Mouse (Mus musculus) midbrain, embryonic 10.5 days (tissue): Measurements from ENCODE around the gene 2700097O09Rik. TPM values are rescaled to one million over a fixed set of nuclear protein-coding genes. Genes with fewer than 3 reads are reported as not detected.

Source experiments
- DNase-seq: peaks from one replicate; pipeline ENCODE4 v3.0.0-alpha.2; 2017; ENCODE audit warnings: low spot score
- H3K27ac ChIP-seq: fragments of 300-500 bp; sonication (generic); replicated peaks from 2 replicates; pipeline ENCODE4 v1.5.1; 2016; ENCODE audit warnings: mild to moderate bottlenecking
- H3K27me3 ChIP-seq: fragments of 300-500 bp; sonication (generic); 2 replicates; pipeline ENCODE4 v1.6.1; 2016; ENCODE audit warnings: low read depth, mild to moderate bottlenecking; ENCODE audit not compliant: poor library complexity, severe bottlenecking
- H3K36me3 ChIP-seq: fragments of 300-500 bp; sonication (generic); 2 replicates; pipeline ENCODE4 v1.6.1; 2016; ENCODE audit warnings: mild to moderate bottlenecking, moderate library complexity
- H3K4me1 ChIP-seq: fragments of 300-500 bp; sonication (generic); 2 replicates; pipeline ENCODE4 v1.6.1; 2016
- H3K4me3 ChIP-seq: fragments of 300-500 bp; sonication (generic); 2 replicates; pipeline ENCODE4 v1.5.1; 2016; ENCODE audit warnings: mild to moderate bottlenecking, moderate library complexity
- H3K9me3 ChIP-seq: fragments of 300-500 bp; sonication (generic); replicated peaks from 2 replicates; pipeline ENCODE4 v1.6.1; 2016; ENCODE audit warnings: mild to moderate bottlenecking
- WGBS: fragments of 180-500 bp; shearing (Covaris S2); methylation state at CpG from one replicate; pipeline ENCODE4 v1.1.7; 2016; 5-methylcytosine and 5-hydroxymethylcytosine counted together
- polyA plus RNA-seq: library from polyadenylated mRNA; unstranded; fragments of >200 nt; fragmentation: Nextera tagmentation; extraction: Ambion mirVana; gene quantifications from 2 replicates; pipeline ENCODE4 v1.2.1, GENCODE M21; 2016

2700097O09Rik gene
- polyA plus RNA-seq, 1 experiment from 2014 or later, result 47.0 TPM

DNA sequence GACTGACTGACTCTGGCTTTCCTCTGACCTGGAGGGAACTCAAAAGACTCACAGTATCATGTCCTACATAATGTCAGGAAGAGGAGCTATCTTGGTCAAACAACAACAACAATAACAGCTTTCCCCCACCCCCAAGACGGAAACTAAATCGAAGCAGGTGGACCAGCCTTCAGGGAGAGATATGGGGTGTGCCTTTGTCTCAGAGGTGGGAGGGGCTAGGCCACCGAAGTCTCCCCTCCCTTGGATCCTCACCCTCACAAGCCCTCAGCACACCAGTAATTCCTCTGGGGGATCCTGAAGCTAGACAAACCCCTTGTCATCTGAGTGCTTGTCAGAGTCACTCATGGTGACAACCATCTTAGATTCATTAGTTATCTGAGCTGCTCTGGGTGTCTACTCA lies 20.1 kb downstream of the 2700097O09Rik start:
- Histone ChIP-seq H3K9me3 (no peaks in the 10 kb centered on the region), H3K27ac (no peak overlapping the region), H3K27me3 (no peaks in the 10 kb centered on the region), H3K4me3 (no peak overlapping the region), H3K36me3 (peaks cover 15% of the 10 kb centered on the region), H3K4me1 (no peaks in the 10 kb centered on the region)
- DNase-seq, result no peak
- WGBS, result 84% methylated on average over 3 of the region's 3 CpGs

GRCm38 (mm10) chr12:55058865-55059615 lies 20.9 kb downstream of the 2700097O09Rik start:
- Histone ChIP-seq H3K4me1 (no peaks in the 10 kb centered on the region), H3K27me3 (no peaks in the 10 kb centered on the region), H3K27ac (no peak overlapping the region), H3K36me3 (peaks cover 15% of the 10 kb centered on the region), H3K9me3 (no peaks in the 10 kb centered on the region), H3K4me3 (no peak overlapping the region)
- no peak for DNase-seq
- 84% methylated on average over 6 of the region's 6 CpGs for WGBS

DNA sequence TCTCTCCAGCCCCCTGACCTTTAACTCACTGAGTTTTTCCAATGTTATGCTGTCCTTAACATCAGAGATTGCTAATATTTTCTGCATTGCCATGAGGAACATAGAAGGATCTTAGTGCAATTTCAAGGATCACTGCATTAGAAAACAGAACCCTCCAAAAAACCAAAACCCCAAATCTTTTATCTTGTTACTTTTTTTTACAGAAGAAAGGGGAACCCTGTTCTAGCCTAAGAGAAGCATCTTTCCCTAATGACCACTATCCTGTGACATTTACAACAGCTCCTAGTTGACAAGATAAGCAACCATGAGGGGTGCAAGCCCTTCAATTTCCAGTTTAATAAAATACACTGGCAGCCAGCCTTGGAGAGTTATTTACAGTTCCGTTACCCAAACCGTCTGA lies 23.2 kb downstream of the 2700097O09Rik start:
- no peak overlapping the region for H3K27ac ChIP-seq
- peaks cover 18% of the 10 kb centered on the region for H3K36me3 ChIP-seq
- H3K4me3 ChIP-seq, result no peak overlapping the region
- no peaks in the 10 kb centered on the region for H3K4me1 ChIP-seq
- H3K27me3 ChIP-seq, result no peaks in the 10 kb centered on the region
- H3K9me3 ChIP-seq, result no peaks in the 10 kb centered on the region
- 91% methylated on average over 2 of the region's 2 CpGs for WGBS
- no peak for DNase-seq

DNA sequence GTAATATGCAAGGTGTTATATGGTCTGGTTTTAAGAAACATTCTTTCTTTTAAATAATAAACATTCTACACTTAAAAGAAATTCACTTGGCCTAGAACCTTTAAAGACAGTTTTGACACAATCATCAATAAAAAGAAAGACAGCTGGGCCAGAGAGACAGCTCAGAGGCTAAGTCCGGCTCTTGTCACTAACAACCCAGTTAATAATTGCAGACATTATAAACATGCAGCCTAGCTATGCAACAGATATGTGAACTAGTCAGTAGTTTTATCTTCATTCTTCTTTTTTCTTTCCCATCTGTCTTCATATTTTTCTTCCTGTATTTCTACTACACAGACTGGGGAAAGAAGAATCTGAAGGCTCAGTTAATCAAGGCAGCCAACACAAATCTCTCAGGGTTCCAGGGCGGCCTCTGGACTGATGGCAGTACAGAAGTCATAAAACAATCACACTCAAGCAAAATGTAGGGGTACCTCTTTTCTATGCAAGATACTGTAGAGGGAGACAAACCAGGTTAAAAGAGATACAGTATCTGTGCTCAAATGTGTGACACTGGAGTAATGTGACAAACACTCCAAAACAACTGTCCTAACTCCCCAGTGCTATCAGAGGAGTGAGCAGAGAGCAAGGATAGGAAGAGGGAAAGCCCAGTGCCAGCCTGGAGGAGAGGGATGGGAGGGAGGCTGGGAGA lies 25.2 kb downstream of the 2700097O09Rik start:
- H3K27ac ChIP-seq, result no peak overlapping the region
- no peaks in the 10 kb centered on the region for H3K27me3 ChIP-seq
- DNase-seq, result no peak
- no peak overlapping the region for H3K4me3 ChIP-seq
- 92% methylated on average over 2 of the region's 2 CpGs for WGBS
- H3K4me1 ChIP-seq, result no peaks in the 10 kb centered on the region
- H3K36me3 ChIP-seq, result peaks cover 14% of the 10 kb centered on the region
- no peaks in the 10 kb centered on the region for H3K9me3 ChIP-seq

DNA sequence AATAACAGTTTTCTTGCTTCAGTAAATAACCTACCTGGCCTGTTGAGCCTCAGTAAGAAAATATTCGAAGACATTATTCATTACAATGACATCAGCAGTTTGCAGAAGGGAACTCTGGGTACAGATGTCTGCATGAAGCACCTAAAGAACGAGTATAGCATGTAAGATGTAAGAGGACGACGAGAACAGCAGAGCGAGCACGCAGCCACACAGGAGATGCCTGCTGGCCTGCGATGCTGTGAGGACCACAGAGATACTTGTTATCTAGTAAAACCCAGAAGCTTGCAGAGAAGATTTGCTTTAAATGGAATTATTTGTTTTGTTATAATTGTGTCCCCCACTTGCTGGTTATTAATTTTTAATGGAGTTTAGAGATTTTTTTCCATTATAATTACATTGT lies 26.6 kb downstream of the 2700097O09Rik start:
- 90% methylated on average over 7 of the region's 7 CpGs for WGBS
- H3K27me3 ChIP-seq, result no peaks in the 10 kb centered on the region
- no peak overlapping the region for H3K27ac ChIP-seq
- DNase-seq, result no peak
- no peak overlapping the region for H3K4me3 ChIP-seq
- peaks cover 8% of the 10 kb centered on the region for H3K36me3 ChIP-seq
- no peaks in the 10 kb centered on the region for H3K9me3 ChIP-seq
- H3K4me1 ChIP-seq, result no peaks in the 10 kb centered on the region

- WGBS, result 91% methylated on average over 8 of the region's 8 CpGs
- Histone ChIP-seq H3K36me3 (peaks cover 22% of the 10 kb centered on the region), H3K4me3 (no peak overlapping the region), H3K27ac (no peak overlapping the region), H3K9me3 (no peaks in the 10 kb centered on the region), H3K27me3 (no peaks in the 10 kb centered on the region), H3K4me1 (no peaks in the 10 kb centered on the region)
- DNase-seq, result no peak
Measured at GRCm38 (mm10) chr12:55051210-55052173, 28.4 kb downstream of the 2700097O09Rik start.

DNA sequence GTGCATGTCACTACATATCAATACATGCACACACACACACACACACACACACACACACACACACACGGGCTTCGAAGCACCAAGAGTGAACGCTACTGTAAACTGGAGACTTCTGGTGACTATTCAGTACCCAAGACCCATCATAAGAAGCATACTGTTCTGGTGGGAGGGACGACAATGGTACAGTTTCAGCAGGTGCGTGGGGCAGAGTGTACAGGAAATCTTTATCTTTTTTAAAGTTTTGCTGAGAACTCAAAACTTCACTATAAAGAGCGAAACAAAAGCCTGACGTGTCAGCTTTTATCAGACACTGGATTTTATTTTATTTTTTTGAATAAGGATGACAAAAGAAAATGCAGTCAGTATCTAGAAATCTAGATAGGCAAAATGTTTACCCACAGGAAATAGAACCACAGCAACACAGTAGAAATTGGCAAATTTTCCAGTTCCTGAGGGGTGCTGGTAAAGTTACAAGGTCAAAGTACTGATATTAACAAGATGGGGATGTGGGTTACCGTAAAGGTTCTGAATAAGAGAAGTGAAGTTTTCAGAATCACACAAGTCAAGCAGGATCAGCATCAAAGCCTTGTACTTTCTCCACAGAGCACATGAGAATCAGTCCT lies 30.1 kb downstream of the 2700097O09Rik start:
- WGBS, result 95% methylated on average over 8 of the region's 8 CpGs
- H3K36me3 ChIP-seq, result peaks cover 36% of the 10 kb centered on the region
- no peaks in the 10 kb centered on the region for H3K27me3 ChIP-seq
- H3K4me1 ChIP-seq, result no peaks in the 10 kb centered on the region
- no peak overlapping the region for H3K4me3 ChIP-seq
- no peaks in the 10 kb centered on the region for H3K9me3 ChIP-seq
- H3K27ac ChIP-seq, result no peak overlapping the region
- no peak for DNase-seq

DNA sequence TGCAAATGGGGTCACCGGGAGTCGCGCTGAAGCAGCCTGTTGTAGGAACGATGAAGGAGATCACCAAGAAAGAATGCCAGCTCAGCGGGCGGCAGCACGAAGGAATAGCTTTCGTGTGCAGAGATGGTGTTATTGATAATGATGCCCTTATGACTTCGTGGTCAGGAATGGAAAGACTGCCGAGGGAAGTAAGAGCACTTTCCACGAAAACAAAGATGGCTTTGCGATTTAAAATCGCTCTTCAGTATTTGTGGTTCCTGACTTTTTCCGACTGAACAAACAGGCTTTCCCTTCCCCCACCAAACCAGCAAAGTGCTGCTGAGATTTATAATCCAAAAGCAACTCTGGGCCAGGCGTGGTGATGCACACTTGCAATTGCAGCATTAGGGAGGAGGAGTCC lies 38.9 kb downstream of the 2700097O09Rik start:
- no peak overlapping the region for H3K27ac ChIP-seq
- H3K36me3 ChIP-seq, result peaks cover 20% of the 10 kb centered on the region
- WGBS, result 81% methylated on average over 15 of the region's 15 CpGs
- no peaks in the 10 kb centered on the region for H3K27me3 ChIP-seq
- no peaks in the 10 kb centered on the region for H3K4me1 ChIP-seq
- DNase-seq, result no peak
- no peaks in the 10 kb centered on the region for H3K9me3 ChIP-seq
- H3K4me3 ChIP-seq, result no peak overlapping the region

DNA sequence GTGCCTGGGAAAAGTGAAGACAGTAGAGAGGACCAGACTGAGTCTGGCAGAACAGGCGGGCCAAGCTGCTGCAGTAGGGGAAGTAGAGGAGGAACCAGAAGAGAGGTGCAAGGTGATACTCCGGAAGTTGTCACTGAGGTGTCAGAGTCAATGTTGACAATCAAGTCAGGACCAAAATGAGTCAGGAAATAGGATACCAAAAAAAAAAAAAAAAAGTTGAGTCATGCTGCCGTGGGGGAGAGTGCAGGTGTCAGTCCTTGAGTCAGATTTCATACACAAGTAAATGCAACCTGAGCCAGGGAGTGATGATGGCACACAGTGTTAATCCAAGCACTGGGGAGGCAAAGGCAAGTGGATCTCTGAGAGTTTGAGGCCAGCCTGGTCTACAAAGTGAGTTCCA lies 52.8 kb downstream of the 2700097O09Rik start:
- DNase-seq, result no peak
- Histone ChIP-seq H3K27me3 (no peaks in the 10 kb centered on the region), H3K4me1 (no peaks in the 10 kb centered on the region), H3K9me3 (no peaks in the 10 kb centered on the region), H3K4me3 (no peak overlapping the region), H3K27ac (no peak overlapping the region), H3K36me3 (no peaks in the 10 kb centered on the region)
- 66% methylated on average over 3 of the region's 3 CpGs for WGBS

DNA sequence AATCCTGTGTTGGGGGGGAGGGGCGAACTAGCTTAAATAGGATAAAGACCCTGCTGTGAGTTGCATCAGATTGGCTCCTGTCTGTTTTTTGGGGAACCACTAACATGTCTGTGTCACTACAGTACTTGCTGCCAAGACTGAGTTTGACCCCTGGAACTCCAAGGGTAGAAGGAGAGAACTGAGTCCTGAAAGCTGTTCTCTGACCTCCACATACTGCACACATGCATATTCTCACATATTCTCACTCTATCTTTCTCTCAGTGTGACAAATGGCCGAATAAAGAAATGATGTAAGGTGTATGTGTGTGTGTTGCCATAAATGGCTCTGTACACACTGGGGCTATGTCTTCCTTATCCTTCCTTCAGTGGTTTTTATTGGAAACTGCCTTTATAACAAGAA lies 56.6 kb downstream of the 2700097O09Rik start:
- DNase-seq, result no peak
- Histone ChIP-seq H3K27ac (no peak overlapping the region), H3K36me3 (no peaks in the 10 kb centered on the region), H3K4me1 (no peaks in the 10 kb centered on the region), H3K27me3 (no peaks in the 10 kb centered on the region), H3K4me3 (no peak overlapping the region), H3K9me3 (no peaks in the 10 kb centered on the region)
- 72% methylated on average over 2 of the region's 2 CpGs for WGBS

- Histone ChIP-seq H3K27me3 (no peaks in the 10 kb centered on the region), H3K9me3 (no peaks in the 10 kb centered on the region), H3K36me3 (no peaks in the 10 kb centered on the region), H3K4me3 (no peak overlapping the region), H3K27ac (no peak overlapping the region), H3K4me1 (no peaks in the 10 kb centered on the region)
- WGBS, result 92% methylated on average over 7 of the region's 7 CpGs
- no peak for DNase-seq
Measured at GRCm38 (mm10) chr12:55019421-55019877, 60.5 kb downstream of the 2700097O09Rik start.

- H3K9me3 ChIP-seq, result no peaks in the 10 kb centered on the region
- H3K27me3 ChIP-seq, result no peaks in the 10 kb centered on the region
- no peak overlapping the region for H3K4me3 ChIP-seq
- 69% methylated on average over 9 of the region's 9 CpGs for WGBS
- no peaks in the 10 kb centered on the region for H3K4me1 ChIP-seq
- no peak for DNase-seq
- no peaks in the 10 kb centered on the region for H3K36me3 ChIP-seq
- H3K27ac ChIP-seq, result no peak overlapping the region
Measured at GRCm38 (mm10) chr12:55017119-55017721, 62.7 kb downstream of the 2700097O09Rik start.
